Mouse (Mus musculus): Measurements from ENCODE around the gene Podnl1.

GRCm38 (mm10) chr8:84126742-84127141 lies 953 bp downstream of the Podnl1 start:
- TF ChIP-seq CTCF (conservative IDR thresholded peaks at IDR 0.05; ENCODE audit: insufficient read depth, insufficient read length, low read depth, low read length), result no peak
- no peak for TF ChIP-seq POLR2A (IDR thresholded peaks at IDR 0.05; ENCODE audit: low read depth, low read length)
